Mouse (Mus musculus): ENCODE results near the gene Nono. TPM values are rescaled to one million over a fixed set of nuclear protein-coding genes. Genes with fewer than 3 reads are reported as not detected.

Gene Nono
- polyA plus RNA-seq, 1 experiment from 2014 or later, result 646 TPM

Other genes with a start within 250 kb of the Nono start
- 61.2 and 61.6 TPM in 2 replicates for gene Snx12, start 206.8 kb upstream of the Nono start, polyA plus RNA-seq (2016; fragmentation: Nextera tagmentation; extraction: Ambion mirVana)
- gene Foxo4, start 174.8 kb upstream of the Nono start, polyA plus RNA-seq (2016; fragmentation: Nextera tagmentation; extraction: Ambion mirVana), result 2.3 and 2.9 TPM in 2 replicates
- gene Gm614, start 165.3 kb upstream of the Nono start, polyA plus RNA-seq (2016; fragmentation: Nextera tagmentation; extraction: Ambion mirVana), result not detected in 2 replicates
- gene Il2rg, start 161.1 kb upstream of the Nono start, polyA plus RNA-seq (2016; fragmentation: Nextera tagmentation; extraction: Ambion mirVana), result 3.2 and 3.3 TPM in 2 replicates
- gene Gm20489, start 160.3 kb upstream of the Nono start, polyA plus RNA-seq (2016; fragmentation: Nextera tagmentation; extraction: Ambion mirVana), result not detected in 2 replicates
- 37.7 and 39.0 TPM in 2 replicates for gene Med12, start 155.3 kb upstream of the Nono start, polyA plus RNA-seq (2016; fragmentation: Nextera tagmentation; extraction: Ambion mirVana)
- gene Nlgn3, start 130.2 kb upstream of the Nono start, polyA plus RNA-seq (2016; fragmentation: Nextera tagmentation; extraction: Ambion mirVana), result 4.9 and 8.3 TPM in 2 replicates
- gene Gjb1, start 52.9 kb upstream of the Nono start, polyA plus RNA-seq (2016; fragmentation: Nextera tagmentation; extraction: Ambion mirVana), result not detected in 2 replicates
- gene Zmym3, start 8.5 kb upstream of the Nono start, polyA plus RNA-seq (2016; fragmentation: Nextera tagmentation; extraction: Ambion mirVana), result 20.9 and 27.5 TPM in 2 replicates
- gene Itgb1bp2, start 19.8 kb downstream of the Nono start, polyA plus RNA-seq (2016; fragmentation: Nextera tagmentation; extraction: Ambion mirVana), result 2.3 and 3.2 TPM in 2 replicates
- gene Taf1, start 103.4 kb downstream of the Nono start, polyA plus RNA-seq (2016; fragmentation: Nextera tagmentation; extraction: Ambion mirVana), result 20.3 and 23.4 TPM in 2 replicates
- 140 and 141 TPM in 2 replicates for gene Ogt, start 210.7 kb downstream of the Nono start, polyA plus RNA-seq (2016; fragmentation: Nextera tagmentation; extraction: Ambion mirVana)